Mouse (Mus musculus) CH12.LX (cell line): ENCODE measurements at regions not wholly inside any gene's neighbourhood (a gene's known extent, or its start where the extent isn't known, plus 50 kb on each side); places are given as distances from the start of the nearest gene placed in this dataset.

Source experiments
- DNase-seq: peaks from one replicate; pipeline ENCODE4 v3.0.0-alpha.2; 2013; ENCODE audit errors: extremely low read depth
- H3K27ac ChIP-seq: 2 replicates; pipeline ENCODE4 v1.5.1; 2012; ENCODE audit warnings: low read depth, mild to moderate bottlenecking, control low read depth, moderate library complexity; ENCODE audit not compliant: insufficient read depth
- H3K27me3 ChIP-seq: replicated peaks from 2 replicates; pipeline ENCODE3; 2012; ENCODE audit warnings: inconsistent platforms
- H3K36me3 ChIP-seq, 2 experiments: replicated peaks in 1 of 2; 2 replicates each; pipeline versions ENCODE3 to v1.6.1; 2012; ENCODE audit warnings: inconsistent platforms in 1 of 2, low read length in 1 of 2, mild to moderate bottlenecking in 1 of 2, mixed read lengths in 1 of 2, moderate library complexity in 1 of 2; ENCODE audit not compliant: control insufficient read depth in 1 of 2, insufficient read depth in 1 of 2
- H3K4me1 ChIP-seq, 2 experiments: 2 replicates each; pipeline ENCODE4 v1.6.1; 2012; ENCODE audit warnings: inconsistent platforms in 1 of 2, moderate library complexity in 1 of 2; ENCODE audit not compliant: insufficient read depth in 2 of 2, control insufficient read depth in 1 of 2
- H3K4me2 ChIP-seq: 2 replicates; pipeline ENCODE4 v1.6.1; 2012; ENCODE audit warnings: low read depth, mild to moderate bottlenecking, control low read depth; ENCODE audit not compliant: poor library complexity, insufficient read depth, severe bottlenecking
- H3K4me3 ChIP-seq, 3 experiments: fragments of 150-350 bp in 1 of 3; sonication (generic) in 1 of 3; replicated peaks in 1 of 3; 2 replicates each; pipeline versions ENCODE3 to v1.5.1; 2011 to 2012; ENCODE audit warnings: low read depth in 2 of 3, low read length in 2 of 3, mild to moderate bottlenecking in 2 of 3, moderate library complexity in 2 of 3, control low read depth in 1 of 3, improper control_type of control experiment in 1 of 3, inconsistent platforms in 1 of 3, mixed read lengths in 1 of 3; ENCODE audit not compliant: poor library complexity in 1 of 3
- H3K79me2 ChIP-seq: replicated peaks from 2 replicates; pipeline ENCODE4 v1.6.1; 2012; ENCODE audit warnings: mild to moderate bottlenecking, moderate library complexity; ENCODE audit not compliant: control insufficient read depth, poor library complexity, insufficient read depth, severe bottlenecking; ENCODE audit errors: extremely low read depth
- H3K9ac ChIP-seq: 2 replicates; pipeline ENCODE4 v1.6.1; 2012; ENCODE audit warnings: low read depth, mild to moderate bottlenecking, control low read depth, moderate library complexity; ENCODE audit not compliant: insufficient read depth
- H3K9me3 ChIP-seq: replicated peaks from 2 replicates; pipeline ENCODE3; 2012; ENCODE audit warnings: low read length, inconsistent platforms, mixed read lengths
- CHD1 ChIP-seq: IDR thresholded peaks from 2 replicates; pipeline ENCODE4 v1.6.1; 2012; ENCODE audit warnings: low read depth, low read length, improper control_type of control experiment, inconsistent platforms
- CHD2 ChIP-seq: IDR thresholded peaks from 2 replicates; pipeline ENCODE4 v1.6.1; 2011; ENCODE audit warnings: low read length, improper control_type of control experiment
- ELF1 ChIP-seq: IDR thresholded peaks from 2 replicates; pipeline ENCODE4 v1.6.1; 2014; ENCODE audit warnings: low read depth, mild to moderate bottlenecking, inconsistent platforms, low read length, improper control_type of control experiment
- EP300 ChIP-seq: IDR thresholded peaks from 2 replicates; pipeline ENCODE4 v1.6.1; 2011; ENCODE audit warnings: low read length, improper control_type of control experiment
- IRF4 ChIP-seq: IDR thresholded peaks from 2 replicates; pipeline ENCODE4 v1.6.1; 2014; ENCODE audit warnings: low read depth, mild to moderate bottlenecking, inconsistent platforms, low read length, improper control_type of control experiment
- JUN ChIP-seq: IDR thresholded peaks from 2 replicates; pipeline ENCODE4 v1.6.1; 2011; ENCODE audit warnings: low read depth, mild to moderate bottlenecking, low read length, improper control_type of control experiment, moderate library complexity; ENCODE audit not compliant: insufficient read depth
- KAT2A ChIP-seq: IDR thresholded peaks from 2 replicates; pipeline ENCODE4 v1.6.1; 2012; ENCODE audit warnings: low read length, improper control_type of control experiment, inconsistent platforms; ENCODE audit not compliant: insufficient replicate concordance
- RAD21 ChIP-seq: IDR thresholded peaks from 2 replicates; pipeline ENCODE4 v1.6.1; 2011; ENCODE audit warnings: low read depth, mild to moderate bottlenecking, low read length, improper control_type of control experiment, moderate library complexity
- SMC3 ChIP-seq: IDR thresholded peaks from 2 replicates; pipeline ENCODE4 v1.6.1; 2011; ENCODE audit warnings: low read depth, low read length, improper control_type of control experiment
- UBTF ChIP-seq: IDR thresholded peaks from 2 replicates; pipeline ENCODE4 v1.6.1; 2012; ENCODE audit warnings: low read depth, mild to moderate bottlenecking, inconsistent platforms, low read length, improper control_type of control experiment, moderate library complexity
- ZC3H11A ChIP-seq: IDR thresholded peaks from 2 replicates; pipeline ENCODE4 v1.6.1; 2012; ENCODE audit warnings: low read depth, mild to moderate bottlenecking, inconsistent platforms, low read length, improper control_type of control experiment
- ZKSCAN1 ChIP-seq: IDR thresholded peaks from 2 replicates; pipeline ENCODE4 v1.6.1; 2012; ENCODE audit warnings: low read depth, inconsistent platforms, low read length, improper control_type of control experiment, borderline replicate concordance
- ZMIZ1 ChIP-seq: IDR thresholded peaks from 2 replicates; pipeline ENCODE4 v1.6.1; 2012; ENCODE audit warnings: low read depth, mild to moderate bottlenecking, inconsistent platforms, low read length, improper control_type of control experiment
- ZNF384 ChIP-seq: IDR thresholded peaks from 2 replicates; pipeline ENCODE4 v1.6.1; 2012; ENCODE audit warnings: low read depth, low read length, improper control_type of control experiment, inconsistent platforms
- dilution Hi-C: fragments of 300-500 bp; cut with MboI; formaldehyde crosslinking; loops from 2 replicates; pipeline ENCODE4 v1.14.3; 2020; ENCODE audit warnings: low sequenced_read_pairs; ENCODE audit not compliant: extremely low pct_unique_long_range_greater_than_20kb, extremely low pct_ligation_motif_present
- in situ Hi-C: fragments of 300-500 bp; cut with MboI; formaldehyde crosslinking; loops from 3 replicates; pipeline ENCODE4 v1.14.3; 2019; ENCODE audit warnings: low sequenced_read_pairs, low pct_ligation_motif_present, low pct_unique_long_range_greater_than_20kb, mixed read lengths

DNA sequence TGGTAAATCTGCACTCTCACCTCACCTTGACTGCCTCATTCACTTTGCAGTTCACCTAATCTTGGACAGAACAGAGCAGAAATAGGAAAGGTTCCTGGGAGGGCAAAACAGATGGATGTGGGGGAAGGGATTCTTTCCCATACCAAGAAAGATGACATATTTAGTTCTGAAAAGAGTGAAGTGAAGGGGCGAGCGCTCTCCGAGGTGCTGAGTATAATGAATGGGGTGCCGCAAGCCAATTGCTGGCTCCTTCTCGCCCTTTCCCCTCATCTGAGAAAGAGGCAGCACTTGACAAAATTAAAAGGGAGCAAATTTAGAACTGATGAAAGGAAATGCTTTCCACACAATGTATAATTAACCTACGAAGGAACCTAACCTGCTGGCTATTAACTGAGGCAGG lies 261.7 kb downstream of the Sec16b start:
- peaks cover 29% of the 10 kb centered on the region for H3K27me3 ChIP-seq
- TF ChIP-seq JUN = no peak
- TF ChIP-seq SMC3 = no peak
- no peak for TF ChIP-seq RAD21
- no peak for TF ChIP-seq CHD2
- no peak for TF ChIP-seq KAT2A
- TF ChIP-seq CHD1 = no peak
- TF ChIP-seq ZKSCAN1 = no peak
- TF ChIP-seq IRF4 = no peak
- TF ChIP-seq ELF1 = no peak
- no peak for TF ChIP-seq UBTF
- no peak for TF ChIP-seq ZMIZ1
- TF ChIP-seq ZNF384 = no peak
- TF ChIP-seq EP300 = no peak
- DNase-seq = no peak
- no peak overlapping the region for H3K4me2 ChIP-seq
- H3K4me3 ChIP-seq = no peak overlapping the region
- no peak overlapping the region for H3K27ac ChIP-seq
- in situ Hi-C loops (no loop called here), dilution Hi-C loops (no loop called here)
- no peaks in the 10 kb centered on the region for H3K4me1 ChIP-seq
- H3K36me3 ChIP-seq = no peaks in the 10 kb centered on the region
- no peak overlapping the region for H3K9ac ChIP-seq
- no peaks in the 10 kb centered on the region for H3K9me3 ChIP-seq
- no peaks in the 10 kb centered on the region for H3K79me2 ChIP-seq

DNA sequence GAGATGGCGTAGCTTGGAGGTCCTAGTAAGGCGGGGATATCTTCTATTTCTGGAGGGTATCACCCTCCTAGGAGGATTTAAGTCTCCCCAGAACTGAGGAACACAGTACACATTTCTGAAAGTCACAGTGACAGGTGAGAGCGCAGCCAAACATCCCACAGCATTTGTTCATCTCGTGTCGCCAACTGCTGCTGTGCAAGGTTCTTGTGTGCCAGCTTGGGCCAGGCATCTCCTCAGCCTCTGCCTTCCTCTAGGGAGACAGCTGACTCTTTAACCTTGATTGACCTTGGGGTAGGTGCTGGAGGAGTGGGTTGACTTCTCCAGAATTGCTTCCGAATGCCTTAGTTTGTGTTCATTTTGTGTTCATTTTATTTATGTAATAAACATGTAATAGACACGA lies 291.2 kb downstream of the Sec16b start:
- Histone ChIP-seq H3K27me3 (no peaks in the 10 kb centered on the region), H3K36me3 (no peaks in the 10 kb centered on the region), H3K9ac (no peak overlapping the region), H3K4me2 (no peak overlapping the region), H3K79me2 (no peaks in the 10 kb centered on the region), H3K4me1 (no peaks in the 10 kb centered on the region), H3K27ac (no peak overlapping the region), H3K4me3 (no peak overlapping the region), H3K9me3 (no peaks in the 10 kb centered on the region)
- no peak for DNase-seq
- dilution Hi-C loops (no loop called here), in situ Hi-C loops (no loop called here)
- TF ChIP-seq ZC3H11A = no peak
